Mouse (Mus musculus): ENCODE measurements around the gene Mrpl12.

Mrpl12 gene

GRCm38 (mm10) chr11:120538485-120538884 is 54.1 kb downstream of the Mrpl12 start:
- no peak for ATAC-seq (ENCODE audit: low TSS enrichment)

All from frontal cortex, adult (tissue).